Mouse (Mus musculus) ES-Bruce4 (cell line): ENCODE measurements around the gene Rpl34. TPM values are rescaled to one million over a fixed set of nuclear protein-coding genes. Genes with fewer than 3 reads are reported as not detected.

Source experiments
- H3K27ac ChIP-seq: 2 replicates; pipeline ENCODE4 v1.5.1; 2012; ENCODE audit warnings: low read length, inconsistent platforms; ENCODE audit not compliant: insufficient read depth
- H3K27me3 ChIP-seq: 2 replicates; pipeline ENCODE4 v1.6.1; 2012; ENCODE audit warnings: mild to moderate bottlenecking, low read length, inconsistent platforms; ENCODE audit not compliant: control insufficient read depth, poor library complexity, insufficient read depth, severe bottlenecking
- H3K36me3 ChIP-seq: 2 replicates; pipeline ENCODE4 v1.6.1; 2012; ENCODE audit warnings: inconsistent platforms, mild to moderate bottlenecking, low read length, moderate library complexity; ENCODE audit not compliant: control insufficient read depth, poor library complexity, insufficient read depth, severe bottlenecking
- H3K4me1 ChIP-seq: one replicate; pipeline ENCODE4 v1.8.1; 2011; ENCODE audit warnings: low read length; ENCODE audit not compliant: control insufficient read depth, insufficient read depth
- H3K4me3 ChIP-seq: 2 replicates; pipeline ENCODE4 v1.5.1; 2011; ENCODE audit warnings: low read depth, mild to moderate bottlenecking, low read length
- H3K9ac ChIP-seq: 2 replicates; pipeline ENCODE4 v1.6.1; 2012; ENCODE audit warnings: low read depth, mild to moderate bottlenecking, inconsistent platforms; ENCODE audit not compliant: poor library complexity, severe bottlenecking
- H3K9me3 ChIP-seq: replicated peaks from 2 replicates; pipeline ENCODE4 v1.6.1; 2012; ENCODE audit warnings: mild to moderate bottlenecking, low read length, inconsistent platforms; ENCODE audit not compliant: control insufficient read depth, poor library complexity, insufficient read depth, severe bottlenecking
- CTCF ChIP-seq: IDR thresholded peaks from one replicate; pipeline ENCODE4 v1.8.1; 2011; ENCODE audit warnings: low read depth, low read length
- EP300 ChIP-seq: IDR thresholded peaks from 2 replicates; pipeline ENCODE4 v1.6.1; 2011; ENCODE audit warnings: low read depth, low read length; ENCODE audit not compliant: insufficient read depth
- POLR2A ChIP-seq: IDR thresholded peaks from one replicate; pipeline ENCODE4 v1.8.1; 2011; ENCODE audit warnings: low read length; ENCODE audit not compliant: insufficient read depth
- polyA plus RNA-seq: library from polyadenylated mRNA; stranded (reverse); fragments of >200 nt; gene quantifications from 2 replicates; pipeline ENCODE4 v1.2.4, GENCODE M21; 2011; ENCODE audit warnings: low read depth; ENCODE audit not compliant: missing spikeins, insufficient read depth, insufficient read length

The Rpl34 gene
- polyA plus RNA-seq, 1 experiment: 1,289 TPM

- Histone ChIP-seq H3K9me3 (no peaks in the 10 kb centered on the region), H3K4me3 (no peak overlapping the region), H3K27me3 (no peaks in the 10 kb centered on the region), H3K27ac (no peak overlapping the region), H3K9ac (no peak overlapping the region), H3K36me3 (no peaks in the 10 kb centered on the region), H3K4me1 (no peaks in the 10 kb centered on the region)
- TF ChIP-seq POLR2A (no peak), EP300 (no peak)
Observed at GRCm38 (mm10) chr3:130682183-130682582, 48.0 kb downstream of the Rpl34 start.

GRCm38 (mm10) chr3:130681226-130681625 lies 49.0 kb downstream of the Rpl34 start:
- no peaks in the 10 kb centered on the region for H3K27me3 ChIP-seq
- H3K27ac ChIP-seq: no peak overlapping the region
- no peaks in the 10 kb centered on the region for H3K4me1 ChIP-seq
- no peak overlapping the region for H3K4me3 ChIP-seq
- no peaks in the 10 kb centered on the region for H3K36me3 ChIP-seq
- H3K9me3 ChIP-seq: no peaks in the 10 kb centered on the region
- no peak overlapping the region for H3K9ac ChIP-seq
- TF ChIP-seq CTCF (no peak), EP300 (no peak), POLR2A (no peak)

- no peak overlapping the region for H3K4me3 ChIP-seq
- no peaks in the 10 kb centered on the region for H3K9me3 ChIP-seq
Observed at GRCm38 (mm10) chr3:130677671-130678460, 52.3 kb downstream of the Rpl34 start.

More at GRCm38 (mm10) chr3:130677671-130678460, 52.3 kb downstream of the Rpl34 start:
- Histone ChIP-seq H3K9ac (no peak overlapping the region), H3K4me1 (no peaks in the 10 kb centered on the region), H3K27ac (no peak overlapping the region), H3K36me3 (no peaks in the 10 kb centered on the region), H3K27me3 (no peaks in the 10 kb centered on the region)
- TF ChIP-seq CTCF (no peak), EP300 (no peak), POLR2A (no peak)

Other genes with a start within 250 kb of the Rpl34 start
- not detected in 2 replicates for gene Etnppl, start 113.0 kb downstream of the Rpl34 start, polyA plus RNA-seq
- 170 and 180 TPM in 2 replicates for gene Ostc, start 21.0 kb downstream of the Rpl34 start, polyA plus RNA-seq